Mouse (Mus musculus) midbrain, embryonic 13.5 days (tissue): ENCODE data around the gene Olfr1264. TPM values are rescaled to one million over a fixed set of nuclear protein-coding genes. Genes with fewer than 3 reads are reported as not detected.

ENCODE experiments used
- ATAC-seq: fragments of 200-750 bp; cut with Nextera tagmentation; 2 replicates; pipeline ENCODE4 v1.8.0; 2017; ENCODE audit warnings: mild to moderate bottlenecking, moderate TSS enrichment, moderate library complexity
- H3K27ac ChIP-seq: fragments of 300-500 bp; sonication (generic); 2 replicates; pipeline ENCODE4 v1.5.1; 2015; ENCODE audit warnings: inconsistent platforms, mild to moderate bottlenecking, moderate library complexity
- H3K27me3 ChIP-seq: fragments of 300-500 bp; sonication (generic); 2 replicates; pipeline ENCODE4 v1.6.1; 2015; ENCODE audit warnings: mild to moderate bottlenecking, inconsistent platforms
- H3K36me3 ChIP-seq: fragments of 300-500 bp; sonication (generic); 2 replicates; pipeline ENCODE4 v1.6.1; 2015; ENCODE audit warnings: mild to moderate bottlenecking, inconsistent platforms
- H3K4me1 ChIP-seq: fragments of 300-500 bp; sonication (generic); replicated peaks from 2 replicates; pipeline ENCODE4 v1.6.1; 2015; ENCODE audit warnings: inconsistent platforms
- H3K4me2 ChIP-seq: fragments of 300-500 bp; sonication (generic); replicated peaks from 2 replicates; pipeline ENCODE4 v1.6.1; 2015; ENCODE audit warnings: moderate library complexity, mild to moderate bottlenecking, inconsistent platforms
- H3K4me3 ChIP-seq: fragments of 300-500 bp; sonication (generic); replicated peaks from 2 replicates; pipeline ENCODE4 v1.5.1; 2015; ENCODE audit warnings: mild to moderate bottlenecking, inconsistent platforms
- H3K9ac ChIP-seq: fragments of 300-500 bp; sonication (generic); replicated peaks from 2 replicates; pipeline ENCODE4 v1.6.1; 2015; ENCODE audit warnings: mild to moderate bottlenecking, inconsistent platforms
- H3K9me3 ChIP-seq: fragments of 300-500 bp; sonication (generic); 2 replicates; pipeline ENCODE4 v1.6.1; 2016; ENCODE audit warnings: mild to moderate bottlenecking, inconsistent platforms
- WGBS: fragments of 180-500 bp; shearing (Covaris S2); methylation state at CpG from one replicate; pipeline ENCODE4 v1.1.7; 2015; 5-methylcytosine and 5-hydroxymethylcytosine counted together
- polyA plus RNA-seq: library from polyadenylated mRNA; unstranded; fragments of >200 nt; fragmentation: Nextera tagmentation; extraction: Ambion mirVana; gene quantifications from 2 replicates; pipeline ENCODE4 v1.2.1, GENCODE M21; 2015

Gene Olfr1264
- polyA plus RNA-seq, result not detected in 2 replicates

GRCm38 (mm10) chr2:90025477-90025876 is at the start of gene Olfr1264:
Olfr1264 (minus strand) TSS chr2:90025577.
- no peak within 1 kb of the TSS for H3K9ac ChIP-seq
- H3K36me3 ChIP-seq, result no peaks in the 10 kb centered on the region
- no peaks in the 10 kb centered on the region for H3K27me3 ChIP-seq
- no peak within 1 kb of the TSS for H3K27ac ChIP-seq
- no peaks in the 10 kb centered on the region for H3K9me3 ChIP-seq
- WGBS, result 71% methylated on average over 2 of the region's 2 CpGs
- H3K4me3 ChIP-seq, result no peak within 1 kb of the TSS
- H3K4me2 ChIP-seq, result no peak within 1 kb of the TSS
- no peak for ATAC-seq
- no peaks in the 10 kb centered on the region for H3K4me1 ChIP-seq

GRCm38 (mm10) chr2:90070065-90070464 is 44.7 kb upstream of the Olfr1264 start:
- no peak overlapping the region for H3K9ac ChIP-seq
- H3K4me3 ChIP-seq, result no peak overlapping the region
- no peaks in the 10 kb centered on the region for H3K36me3 ChIP-seq
- no peak for ATAC-seq
- no peak overlapping the region for H3K27ac ChIP-seq
- no peaks in the 10 kb centered on the region for H3K4me1 ChIP-seq
- H3K9me3 ChIP-seq, result no peaks in the 10 kb centered on the region; the same call in 1 of the 2 replicates
- no peak overlapping the region for H3K4me2 ChIP-seq
- WGBS, result 79% methylated on average over 2 of the region's 2 CpGs
- no peaks in the 10 kb centered on the region for H3K27me3 ChIP-seq

- no peak within 1 kb of the TSS for H3K27ac ChIP-seq
- no peaks in the 10 kb centered on the region; the same call in 1 of the 2 replicates for H3K9me3 ChIP-seq
- no peak within 1 kb of the TSS for H3K4me3 ChIP-seq
- H3K9ac ChIP-seq, result no peak within 1 kb of the TSS
- no peaks in the 10 kb centered on the region for H3K27me3 ChIP-seq
- no peak for ATAC-seq
- H3K36me3 ChIP-seq, result no peaks in the 10 kb centered on the region
- H3K4me1 ChIP-seq, result no peaks in the 10 kb centered on the region
- no peak within 1 kb of the TSS for H3K4me2 ChIP-seq
Observed at GRCm38 (mm10) chr2:90063494-90063893, 38.1 kb upstream of the Olfr1264 start, which contains the start of gene Olfr140. Olfr140 (minus strand) TSS chr2:90063594.

- Histone ChIP-seq H3K4me3 (no peak within 1 kb of the TSS), H3K27me3 (no peaks in the 10 kb centered on the region), H3K9me3 (no peaks in the 10 kb centered on the region), H3K36me3 (no peaks in the 10 kb centered on the region), H3K4me2 (no peak within 1 kb of the TSS), H3K4me1 (no peaks in the 10 kb centered on the region), H3K9ac (no peak within 1 kb of the TSS), H3K27ac (no peak within 1 kb of the TSS)
- no peak for ATAC-seq
Observed at GRCm38 (mm10) chr2:90035037-90035436, 9.7 kb upstream of the Olfr1264 start, which contains the start of gene Olfr1265. Olfr1265 (plus strand) TSS chr2:90035337.

GRCm38 (mm10) chr2:90011831-90012230 is 13.5 kb downstream of the Olfr1264 start, which contains the start of gene Olfr1263:
Olfr1263 (plus strand) TSS chr2:90012131.
- 81% methylated on average over 2 of the region's 2 CpGs for WGBS
- Histone ChIP-seq H3K27me3 (no peaks in the 10 kb centered on the region), H3K4me2 (no peak within 1 kb of the TSS), H3K4me1 (no peaks in the 10 kb centered on the region), H3K36me3 (no peaks in the 10 kb centered on the region), H3K9ac (no peak within 1 kb of the TSS), H3K27ac (no peak within 1 kb of the TSS), H3K4me3 (no peak within 1 kb of the TSS), H3K9me3 (no peaks in the 10 kb centered on the region)
- ATAC-seq, result no peak

GRCm38 (mm10) chr2:89999845-90000244 is 25.5 kb downstream of the Olfr1264 start, which contains the start of gene Olfr1262:
Olfr1262 (plus strand) TSS chr2:90000145.
- Histone ChIP-seq H3K9me3 (no peaks in the 10 kb centered on the region), H3K4me1 (no peaks in the 10 kb centered on the region), H3K4me3 (no peak within 1 kb of the TSS), H3K27me3 (no peaks in the 10 kb centered on the region), H3K27ac (no peak within 1 kb of the TSS), H3K4me2 (no peak within 1 kb of the TSS), H3K9ac (no peak within 1 kb of the TSS), H3K36me3 (no peaks in the 10 kb centered on the region)
- ATAC-seq, result no peak

GRCm38 (mm10) chr2:89990921-89991320 is 34.5 kb downstream of the Olfr1264 start, which contains the start of gene Olfr1261:
Olfr1261 (plus strand) TSS chr2:89991221.
- H3K27me3 ChIP-seq, result no peaks in the 10 kb centered on the region
- H3K9ac ChIP-seq, result no peak within 1 kb of the TSS
- no peak within 1 kb of the TSS for H3K4me3 ChIP-seq
- no peak within 1 kb of the TSS for H3K4me2 ChIP-seq
- H3K36me3 ChIP-seq, result no peaks in the 10 kb centered on the region
- no peak for ATAC-seq
- no peaks in the 10 kb centered on the region for H3K4me1 ChIP-seq
- no peak within 1 kb of the TSS for H3K27ac ChIP-seq
- H3K9me3 ChIP-seq, result no peaks in the 10 kb centered on the region

GRCm38 (mm10) chr2:89977709-89978108 is 47.7 kb downstream of the Olfr1264 start:
- H3K4me1 ChIP-seq, result no peaks in the 10 kb centered on the region
- H3K27ac ChIP-seq, result no peak overlapping the region
- H3K36me3 ChIP-seq, result no peaks in the 10 kb centered on the region
- H3K9me3 ChIP-seq, result no peaks in the 10 kb centered on the region
- H3K4me3 ChIP-seq, result no peak overlapping the region
- H3K27me3 ChIP-seq, result no peaks in the 10 kb centered on the region
- 89% methylated on average over 2 of the region's 2 CpGs for WGBS
- H3K9ac ChIP-seq, result no peak overlapping the region
- no peak overlapping the region for H3K4me2 ChIP-seq
- no peak for ATAC-seq

- ATAC-seq, result no peak
- Histone ChIP-seq H3K27ac (no peak within 1 kb of the TSS), H3K4me2 (no peak within 1 kb of the TSS), H3K9ac (no peak within 1 kb of the TSS), H3K36me3 (no peaks in the 10 kb centered on the region), H3K4me3 (no peak within 1 kb of the TSS), H3K27me3 (no peaks in the 10 kb centered on the region), H3K9me3 (no peaks in the 10 kb centered on the region), H3K4me1 (no peaks in the 10 kb centered on the region)
- WGBS, result 78% methylated on average over 2 of the region's 2 CpGs
Observed at GRCm38 (mm10) chr2:89974184-89974583, 51.2 kb downstream of the Olfr1264 start, which contains the start of gene Olfr1260. Olfr1260 (plus strand) TSS chr2:89974340.

Other genes starting within 250 kb of the Olfr1264 start
- gene Olfr1254, start 232.0 kb downstream of the Olfr1264 start, polyA plus RNA-seq, result not detected in 2 replicates
- gene Olfr1255, start 213.5 kb downstream of the Olfr1264 start, polyA plus RNA-seq, result not detected in 2 replicates
- 0.03 and 0.13 TPM in 2 replicates for gene Olfr1256, start 184.0 kb downstream of the Olfr1264 start, polyA plus RNA-seq
- not detected in 2 replicates for gene Olfr48, start 177.4 kb downstream of the Olfr1264 start, polyA plus RNA-seq
- not detected in 2 replicates for gene Olfr1257, start 147.1 kb downstream of the Olfr1264 start, polyA plus RNA-seq
- not detected in 2 replicates for gene Olfr1258, start 98.3 kb downstream of the Olfr1264 start, polyA plus RNA-seq
- not detected in 2 replicates for gene Olfr1259, start 76.9 kb downstream of the Olfr1264 start, polyA plus RNA-seq
- not detected in 2 replicates for gene Olfr1260, start 51.2 kb downstream of the Olfr1264 start, polyA plus RNA-seq
- gene Olfr1261, start 34.4 kb downstream of the Olfr1264 start, polyA plus RNA-seq, result not detected in 2 replicates
- not detected in 2 replicates for gene Olfr1262, start 25.4 kb downstream of the Olfr1264 start, polyA plus RNA-seq
- gene Olfr1263, start 13.4 kb downstream of the Olfr1264 start, polyA plus RNA-seq, result not detected in 2 replicates
- gene Olfr1265, start 9.8 kb upstream of the Olfr1264 start, polyA plus RNA-seq, result not detected in 2 replicates
- gene Olfr140, start 38.0 kb upstream of the Olfr1264 start, polyA plus RNA-seq, result not detected in 2 replicates
- not detected in 2 replicates for gene Olfr1269, start 95.8 kb upstream of the Olfr1264 start, polyA plus RNA-seq
- gene Olfr32, start 116.7 kb upstream of the Olfr1264 start, polyA plus RNA-seq, result not detected in 2 replicates
- gene Olfr1270, start 127.5 kb upstream of the Olfr1264 start, polyA plus RNA-seq, result not detected in 2 replicates
- not detected in 2 replicates for gene Olfr1506, start 198.9 kb upstream of the Olfr1264 start, polyA plus RNA-seq
- not detected in 2 replicates for gene Olfr142, start 232.0 kb upstream of the Olfr1264 start, polyA plus RNA-seq
- not detected in 2 replicates for gene Olfr1271, start 245.5 kb upstream of the Olfr1264 start, polyA plus RNA-seq